Mouse (Mus musculus) MEL (cell line): ENCODE data around the gene Lsm8. TPM values are rescaled to one million over a fixed set of nuclear protein-coding genes. Genes with fewer than 3 reads are reported as not detected.

Source experiments
- DNase-seq: peaks from one replicate; pipeline ENCODE4 v3.0.0; 2011; ENCODE audit warnings: low read depth, low spot score
- H3K27ac ChIP-seq: 2 replicates; pipeline ENCODE4 v1.5.1; 2012; ENCODE audit warnings: low read depth, mild to moderate bottlenecking, control low read depth, low read length, moderate library complexity; ENCODE audit not compliant: control insufficient read depth
- H3K27me3 ChIP-seq, 2 experiments: fragments of 150-350 bp in 1 of 2; sonication (generic) in 1 of 2; 2 replicates each; pipeline ENCODE4 v1.6.1; 2012; ENCODE audit warnings: low read length in 2 of 2, mild to moderate bottlenecking in 2 of 2, improper control_type of control experiment in 1 of 2, moderate library complexity in 1 of 2; ENCODE audit not compliant: insufficient read depth in 2 of 2, control insufficient read depth in 1 of 2
- H3K36me3 ChIP-seq, 2 experiments: 2 replicates each; pipeline ENCODE4 v1.6.1; 2012 to 2014; ENCODE audit warnings: low read length in 2 of 2, improper control_type of control experiment in 1 of 2, inconsistent platforms in 1 of 2, mild to moderate bottlenecking in 1 of 2; ENCODE audit not compliant: insufficient read depth in 2 of 2, control insufficient read depth in 1 of 2
- H3K4me1 ChIP-seq, 2 experiments: fragments of 150-350 bp in 1 of 2; sonication (generic) in 1 of 2; 2 replicates each; pipeline ENCODE4 v1.6.1; 2012; ENCODE audit warnings: low read length in 2 of 2, improper control_type of control experiment in 1 of 2, mild to moderate bottlenecking in 1 of 2; ENCODE audit not compliant: insufficient read depth in 2 of 2, control insufficient read depth in 1 of 2
- H3K4me3 ChIP-seq, 2 experiments: fragments of 150-350 bp in 1 of 2; sonication (generic) in 1 of 2; 2 replicates each; pipeline ENCODE4 v1.5.1; 2012; ENCODE audit warnings: low read depth in 2 of 2, low read length in 2 of 2, mild to moderate bottlenecking in 2 of 2, moderate library complexity in 2 of 2, control low read depth in 1 of 2, improper control_type of control experiment in 1 of 2; ENCODE audit not compliant: control insufficient read depth in 1 of 2, insufficient read depth in 1 of 2
- H3K79me2 ChIP-seq: 2 replicates; pipeline ENCODE4 v1.6.1; 2012; ENCODE audit warnings: mild to moderate bottlenecking, low read length, moderate library complexity; ENCODE audit not compliant: control insufficient read depth, poor library complexity, insufficient read depth
- H3K9ac ChIP-seq: 2 replicates; pipeline ENCODE4 v1.6.1; 2012; ENCODE audit warnings: low read depth, mild to moderate bottlenecking, control low read depth, low read length, moderate library complexity; ENCODE audit not compliant: control insufficient read depth, poor library complexity, severe bottlenecking
- H3K9me3 ChIP-seq: fragments of 150-350 bp; sonication (generic); replicated peaks from 2 replicates; pipeline ENCODE4 v1.6.1; 2012; ENCODE audit warnings: mild to moderate bottlenecking, low read length, improper control_type of control experiment, moderate library complexity; ENCODE audit not compliant: insufficient read depth
- CTCF ChIP-seq, 3 experiments: IDR thresholded peaks in 2 of 3; conservative IDR thresholded peaks in 1 of 3; 2 replicates each; pipeline ENCODE4 v1.5.1; 2011 to 2012; ENCODE audit warnings: low read length in 3 of 3, low read depth in 2 of 3, mild to moderate bottlenecking in 2 of 3, improper control_type of control experiment in 1 of 3, inconsistent platforms in 1 of 3, mixed read lengths in 1 of 3, moderate library complexity in 1 of 3; ENCODE audit not compliant: control insufficient read depth in 1 of 3, insufficient read depth in 1 of 3, poor library complexity in 1 of 3, severe bottlenecking in 1 of 3
- ELF1 ChIP-seq: IDR thresholded peaks from 2 replicates; pipeline ENCODE4 v1.6.1; 2014; ENCODE audit warnings: low read depth, mild to moderate bottlenecking, inconsistent platforms, low read length, improper control_type of control experiment, moderate library complexity
- EP300 ChIP-seq, 2 experiments: IDR thresholded peaks; 2 replicates each; pipeline ENCODE4 v1.6.1; 2011; ENCODE audit warnings: improper control_type of control experiment in 2 of 2, low read length in 2 of 2, low read depth in 1 of 2, mild to moderate bottlenecking in 1 of 2
- ETS1 ChIP-seq: IDR thresholded peaks from 2 replicates; pipeline ENCODE4 v1.6.1; 2012; ENCODE audit warnings: low read depth, mild to moderate bottlenecking, inconsistent platforms, low read length, improper control_type of control experiment, moderate library complexity
- GABPA ChIP-seq: IDR thresholded peaks from 2 replicates; pipeline ENCODE4 v1.6.1; 2012; ENCODE audit warnings: low read depth, mild to moderate bottlenecking, inconsistent platforms, low read length, improper control_type of control experiment, moderate library complexity
- GATA1 ChIP-seq: IDR thresholded peaks from 2 replicates; pipeline ENCODE4 v1.6.1; 2011; ENCODE audit warnings: low read depth, low read length, improper control_type of control experiment
- JUND ChIP-seq: IDR thresholded peaks from 2 replicates; pipeline ENCODE4 v1.6.1; 2011; ENCODE audit warnings: low read depth, mild to moderate bottlenecking, improper control_type of control experiment, low read length
- KAT2A ChIP-seq: conservative IDR thresholded peaks from 2 replicates; pipeline ENCODE4 v1.6.1; 2012; ENCODE audit warnings: low read depth, low read length, improper control_type of control experiment, inconsistent platforms
- MAFK ChIP-seq: IDR thresholded peaks from 2 replicates; pipeline ENCODE4 v1.6.1; 2011; ENCODE audit warnings: low read depth, mild to moderate bottlenecking, low read length, improper control_type of control experiment, borderline replicate concordance
- MAX ChIP-seq: IDR thresholded peaks from 2 replicates; pipeline ENCODE4 v1.6.1; 2011; ENCODE audit warnings: low read length, improper control_type of control experiment
- MAZ ChIP-seq: IDR thresholded peaks from 2 replicates; pipeline ENCODE4 v1.6.1; 2012; ENCODE audit warnings: low read depth, mild to moderate bottlenecking, inconsistent platforms, low read length, improper control_type of control experiment
- MEF2A ChIP-seq: IDR thresholded peaks from 2 replicates; pipeline ENCODE4 v1.6.1; 2014; ENCODE audit warnings: low read depth, mild to moderate bottlenecking, inconsistent platforms, low read length, improper control_type of control experiment; ENCODE audit not compliant: poor library complexity, insufficient replicate concordance, severe bottlenecking; ENCODE audit errors: extremely low read depth
- MYB ChIP-seq: IDR thresholded peaks from 2 replicates; pipeline ENCODE4 v1.6.1; 2011; ENCODE audit warnings: mild to moderate bottlenecking, low read depth, low read length, improper control_type of control experiment
- NELFE ChIP-seq: IDR thresholded peaks from 2 replicates; pipeline ENCODE4 v1.6.1; 2011; ENCODE audit warnings: low read depth, low read length, improper control_type of control experiment
- NRF1 ChIP-seq: IDR thresholded peaks from 2 replicates; pipeline ENCODE4 v1.6.1; 2014; ENCODE audit warnings: low read depth, mild to moderate bottlenecking, inconsistent platforms, low read length, improper control_type of control experiment, moderate library complexity; ENCODE audit not compliant: poor library complexity, insufficient read depth, severe bottlenecking
- POLR2A ChIP-seq, 2 experiments: IDR thresholded peaks; 2 replicates each; pipeline ENCODE4 v1.6.1; 2011 to 2012; ENCODE audit warnings: low read length in 2 of 2, mild to moderate bottlenecking in 2 of 2, control low read depth in 1 of 2, improper control_type of control experiment in 1 of 2, low read depth in 1 of 2, moderate library complexity in 1 of 2; ENCODE audit not compliant: control insufficient read depth in 1 of 2, insufficient read depth in 1 of 2, poor library complexity in 1 of 2
- POLR2AphosphoS2 ChIP-seq: IDR thresholded peaks from 2 replicates; pipeline ENCODE4 v1.6.1; 2011; ENCODE audit warnings: low read length, improper control_type of control experiment
- POLR2AphosphoS5 ChIP-seq: IDR thresholded peaks from 2 replicates; pipeline ENCODE4 v1.6.1; 2012; ENCODE audit warnings: low read depth, borderline replicate concordance, mild to moderate bottlenecking, inconsistent platforms, low read length, moderate library complexity, mixed read lengths
- RAD21 ChIP-seq: IDR thresholded peaks from 2 replicates; pipeline ENCODE4 v1.6.1; 2011; ENCODE audit warnings: mild to moderate bottlenecking, low read depth, low read length, improper control_type of control experiment
- RCOR1 ChIP-seq: IDR thresholded peaks from 2 replicates; pipeline ENCODE4 v1.6.1; 2012; ENCODE audit warnings: low read depth, mild to moderate bottlenecking, inconsistent platforms, low read length, improper control_type of control experiment
- SMC3 ChIP-seq: IDR thresholded peaks from 2 replicates; pipeline ENCODE4 v1.6.1; 2011; ENCODE audit warnings: low read depth, low read length, improper control_type of control experiment
- TAL1 ChIP-seq: IDR thresholded peaks from 2 replicates; pipeline ENCODE4 v1.6.1; 2012; ENCODE audit warnings: mild to moderate bottlenecking, inconsistent platforms, low read length, moderate library complexity, mixed read lengths
- TBP ChIP-seq: IDR thresholded peaks from 2 replicates; pipeline ENCODE4 v1.8.0; 2011; ENCODE audit warnings: low read depth, low read length, improper control_type of control experiment
- ZC3H11A ChIP-seq: IDR thresholded peaks from 2 replicates; pipeline ENCODE4 v1.6.1; 2012; ENCODE audit warnings: low read depth, mild to moderate bottlenecking, inconsistent platforms, low read length, improper control_type of control experiment
- ZKSCAN1 ChIP-seq: IDR thresholded peaks from 2 replicates; pipeline ENCODE4 v1.6.1; 2012; ENCODE audit warnings: low read depth, mild to moderate bottlenecking, inconsistent platforms, low read length, improper control_type of control experiment, moderate library complexity
- ZMIZ1 ChIP-seq: IDR thresholded peaks from 2 replicates; pipeline ENCODE4 v1.6.1; 2012; ENCODE audit warnings: low read depth, mild to moderate bottlenecking, inconsistent platforms, low read length, improper control_type of control experiment, moderate library complexity
- ZNF384 ChIP-seq: IDR thresholded peaks from 2 replicates; pipeline ENCODE4 v1.6.1; 2012; ENCODE audit warnings: low read depth, mild to moderate bottlenecking, inconsistent platforms, low read length, improper control_type of control experiment
- polyA plus RNA-seq, 2 experiments: library from polyadenylated mRNA; stranded (reverse) in 1 of 2; unstranded in 1 of 2; fragments of >175 nt in 1 of 2; fragments of >200 nt in 1 of 2; gene quantifications; 2 replicates each; pipeline versions ENCODE4 v1.2.1 to v1.2.4; 2012; ENCODE audit warnings: low replicate concordance in 2 of 2, low read depth in 1 of 2; ENCODE audit not compliant: insufficient read length in 2 of 2, insufficient read depth in 1 of 2, missing spikeins in 1 of 2
- total RNA-seq: library from RNA; depleted of rRNA; stranded (reverse); fragments of 300-350 nt; gene quantifications from 2 replicates; pipeline ENCODE4 v1.2.3, GENCODE M21; 2012

Lsm8 gene
- total and polyA plus RNA-seq, 3 experiments: 106 to 111 TPM; not detected in 1

GRCm38 (mm10) chr6:18819343-18819742 lies 29.0 kb upstream of the Lsm8 start:
- H3K9me3 ChIP-seq: no peaks in the 10 kb centered on the region
- no peak overlapping the region for H3K27ac ChIP-seq
- H3K27me3 ChIP-seq: no peaks in the 10 kb centered on the region; a peak in 1 of 4 replicates
- H3K9ac ChIP-seq: no peak overlapping the region
- peak; percentile 58 for DNase-seq
- H3K4me3 ChIP-seq: no peak overlapping the region
- no peaks in the 10 kb centered on the region for H3K36me3 ChIP-seq
- no peaks in the 10 kb centered on the region for H3K79me2 ChIP-seq
- H3K4me1 ChIP-seq: no peaks in the 10 kb centered on the region
- no peak for TF ChIP-seq ZKSCAN1
- peak; percentile 34 to 82 (median 40) for TF ChIP-seq CTCF (IDR thresholded peaks at IDR 0.05 in 2 of 3, conservative IDR thresholded peaks at IDR 0.05 in 1 of 3; ENCODE audit: control insufficient read depth in 1 of 3, insufficient read depth in 1 of 3, low read depth in 2 of 3, low read length in 3 of 3, poor library complexity in 1 of 3, severe bottlenecking in 1 of 3)
- TF ChIP-seq NRF1: no peak
- no peak for TF ChIP-seq ELF1
- TF ChIP-seq GATA1: no peak
- TF ChIP-seq POLR2AphosphoS5: no peak
- peak; percentile 91 for TF ChIP-seq RAD21
- TF ChIP-seq POLR2A (IDR thresholded peaks at IDR 0.05; ENCODE audit: control insufficient read depth in 1 of 2, insufficient read depth in 1 of 2, low read depth in 1 of 2, low read length in 2 of 2, poor library complexity in 1 of 2): no peak
- TF ChIP-seq RCOR1: no peak
- no peak for TF ChIP-seq MAX
- peak; percentile 80 for TF ChIP-seq SMC3
- no peak for TF ChIP-seq MEF2A
- TF ChIP-seq ETS1: no peak
- TF ChIP-seq NELFE: no peak
- no peak for TF ChIP-seq MAZ
- TF ChIP-seq ZNF384: no peak
- TF ChIP-seq EP300 (IDR thresholded peaks at IDR 0.05; ENCODE audit: low read depth in 1 of 2, low read length in 2 of 2): no peak
- TF ChIP-seq KAT2A: no peak
- no peak for TF ChIP-seq TAL1
- no peak for TF ChIP-seq MAFK
- TF ChIP-seq GABPA: no peak
- peak; percentile 81 for TF ChIP-seq ZC3H11A
- no peak for TF ChIP-seq POLR2AphosphoS2
- TF ChIP-seq ZMIZ1: no peak
- TF ChIP-seq JUND: no peak
- no peak for TF ChIP-seq TBP
- TF ChIP-seq MYB: no peak
